Mouse (Mus musculus) CD4-positive, CD25-positive, alpha-beta regulatory T cell, adult 4 months (primary cell): ENCODE results near the gene Gm5662. TPM values are rescaled to one million over a fixed set of nuclear protein-coding genes. Genes with fewer than 3 reads are reported as not detected.
"Not testable (repeated sequence)": the region's sequence is repeated elsewhere in the genome, so short reads cannot be mapped to it uniquely, and the experiment has no call there.

Source experiments
- ATAC-seq: one replicate; pipeline ENCODE4 v1.8.0; 2017
- polyA plus RNA-seq, 2 experiments: library from polyadenylated mRNA; unstranded; fragments of 100-300 nt; shearing (Covaris generic); gene quantifications; one replicate each; pipeline ENCODE4 v1.2.1; 2017

Gm5662 gene
- polyA plus RNA-seq = not detected

DNA sequence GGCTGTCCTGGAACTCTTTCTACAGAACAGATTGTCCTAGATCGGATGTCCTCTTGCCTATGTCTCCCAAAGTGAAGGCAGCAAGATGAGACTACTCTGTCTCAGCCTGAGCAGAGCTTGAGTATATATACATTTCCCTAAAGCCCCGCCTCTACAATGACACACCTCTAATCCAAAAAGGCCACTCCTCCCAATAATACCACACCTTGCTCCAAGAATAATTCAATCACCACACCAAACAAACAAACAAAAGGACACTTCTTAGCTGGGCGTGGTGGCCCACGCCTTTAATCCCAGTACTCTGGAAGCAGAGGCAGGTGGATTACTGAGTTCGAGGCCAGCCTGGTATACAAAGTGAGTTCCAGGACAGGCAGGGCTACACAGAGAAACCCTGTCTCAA lies at the start of gene Gm5662:
TSS of gene Gm5662 (minus strand) at position 101 of the 400 bp plus-strand sequence.
- ATAC-seq = not testable (repeated sequence)

DNA sequence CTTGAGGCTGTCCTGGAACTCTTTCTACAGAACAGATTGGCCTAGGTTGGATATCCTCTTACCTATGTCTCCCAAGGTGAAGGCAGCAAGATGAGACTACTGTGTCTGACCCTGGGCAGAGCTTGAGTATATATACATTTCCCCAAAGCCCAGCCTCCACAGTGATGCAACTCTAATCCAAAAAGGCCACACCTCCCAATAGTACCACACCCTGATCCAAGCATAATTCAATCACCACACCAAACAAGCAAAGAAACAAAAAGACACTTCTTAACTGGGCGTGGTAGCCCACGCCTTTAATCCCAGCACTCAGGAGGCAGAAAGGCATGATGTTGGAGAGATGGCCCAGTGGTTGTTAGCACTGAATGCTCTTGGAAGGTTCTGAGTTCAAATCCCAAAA lies 49.6 kb upstream of the Gm5662 start, which contains the start of gene Gm5039:
TSS of gene Gm5039 (minus strand) at position 101 of the 400 bp plus-strand sequence.
- ATAC-seq = not testable (repeated sequence)

- ATAC-seq = no peak
These were observed 40.3 kb upstream of the Gm5662 start for GRCm38 (mm10) chr12:88314556-88314955.

DNA sequence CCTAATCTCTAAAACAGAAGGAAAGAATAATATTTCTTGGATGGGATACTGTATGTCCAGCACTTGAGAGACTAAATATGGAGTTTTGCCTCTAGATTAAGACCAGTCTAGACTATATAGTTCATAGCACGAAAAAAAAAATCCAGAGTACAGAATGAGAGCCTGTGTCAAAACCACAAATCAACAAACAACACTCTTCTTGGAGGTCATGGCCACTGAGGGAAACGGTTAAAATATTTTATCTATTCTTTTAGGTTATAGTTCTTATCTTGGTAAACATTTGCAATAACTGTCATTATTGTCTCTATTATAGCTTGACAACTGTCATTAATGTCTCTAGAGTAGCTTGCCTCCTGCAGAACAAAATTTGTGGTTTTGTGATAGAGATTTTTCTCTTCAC lies 22.9 kb upstream of the Gm5662 start:
- not testable (repeated sequence) for ATAC-seq

- ATAC-seq = not testable (repeated sequence)
These were observed 18.8 kb upstream of the Gm5662 start for GRCm38 (mm10) chr12:88293082-88293481.

- ATAC-seq = not testable (repeated sequence)
These were observed 10.9 kb upstream of the Gm5662 start for GRCm38 (mm10) chr12:88285224-88285623.

- ATAC-seq = no peak
These were observed 17.1 kb downstream of the Gm5662 start for GRCm38 (mm10) chr12:88257241-88257640.

GRCm38 (mm10) chr12:88255917-88256316 lies 18.4 kb downstream of the Gm5662 start:
- ATAC-seq = not testable (repeated sequence)

DNA sequence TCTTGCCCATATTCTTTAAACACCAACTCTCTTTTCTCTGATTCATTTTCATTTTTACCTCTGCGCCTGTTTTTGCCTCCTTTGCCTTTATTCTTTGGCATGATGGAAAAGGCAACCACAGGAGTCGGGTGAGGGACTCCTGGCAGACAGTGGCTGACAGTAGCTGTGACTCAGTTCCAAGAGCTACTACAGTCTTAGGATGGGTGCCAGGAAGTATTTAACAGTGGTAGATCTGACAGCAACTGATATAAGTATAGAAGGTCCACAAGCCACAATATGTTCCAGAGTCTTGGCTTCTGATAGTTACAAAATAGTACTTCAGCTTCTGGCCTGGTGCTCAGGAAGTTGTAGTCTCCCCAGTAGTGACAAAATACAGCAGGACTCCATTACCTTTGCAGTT lies 24.3 kb downstream of the Gm5662 start, which contains the start of gene Gm8332:
TSS of gene Gm8332 (minus strand) at position 101 of the 400 bp plus-strand sequence.
- not testable (repeated sequence) for ATAC-seq

GRCm38 (mm10) chr12:88245786-88246185 lies 28.5 kb downstream of the Gm5662 start:
- ATAC-seq = not testable (repeated sequence)

DNA sequence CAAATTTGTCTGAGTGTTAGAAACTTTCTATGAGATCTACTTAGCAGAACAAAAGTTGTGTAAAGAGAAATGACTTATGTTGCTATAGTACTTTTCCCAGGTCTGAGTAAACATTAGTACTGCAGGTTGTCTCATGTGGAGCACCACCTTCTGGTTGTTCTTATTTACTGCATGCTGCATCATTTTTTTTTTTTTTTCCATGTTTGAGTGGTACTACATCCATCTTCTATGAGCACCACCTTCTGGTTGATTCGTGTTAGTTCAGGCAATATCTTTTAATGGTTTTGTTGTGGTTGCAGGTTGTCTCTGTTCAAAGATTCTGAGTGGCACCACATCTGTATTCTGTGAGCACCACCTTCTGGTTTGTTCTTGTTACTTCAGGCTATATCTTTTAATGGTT lies 31.4 kb downstream of the Gm5662 start:
- ATAC-seq = not testable (repeated sequence)

Other genes with a start within 250 kb of the Gm5662 start
- gene Gm2056, start 247.5 kb downstream of the Gm5662 start, polyA plus RNA-seq = not detected
- gene Gm16368, start 190.8 kb downstream of the Gm5662 start, polyA plus RNA-seq = not detected
- not detected for gene Gm10436, start 92.4 kb downstream of the Gm5662 start, polyA plus RNA-seq
- not detected for gene Gm8332, start 24.4 kb downstream of the Gm5662 start, polyA plus RNA-seq
- gene Gm5039, start 49.5 kb upstream of the Gm5662 start, polyA plus RNA-seq = not detected
- 10 to 100 TPM; 11.5 to 21.0 TPM for gene Adck1, start 86.1 kb upstream of the Gm5662 start, polyA plus RNA-seq